Mouse (Mus musculus) retina, postnatal 1 day (tissue): ENCODE data around the gene Akt1.

ENCODE experiments used
- DNase-seq: peaks from one replicate; pipeline ENCODE4 v3.0.0-alpha.2; 2012

Gene Akt1

DNA sequence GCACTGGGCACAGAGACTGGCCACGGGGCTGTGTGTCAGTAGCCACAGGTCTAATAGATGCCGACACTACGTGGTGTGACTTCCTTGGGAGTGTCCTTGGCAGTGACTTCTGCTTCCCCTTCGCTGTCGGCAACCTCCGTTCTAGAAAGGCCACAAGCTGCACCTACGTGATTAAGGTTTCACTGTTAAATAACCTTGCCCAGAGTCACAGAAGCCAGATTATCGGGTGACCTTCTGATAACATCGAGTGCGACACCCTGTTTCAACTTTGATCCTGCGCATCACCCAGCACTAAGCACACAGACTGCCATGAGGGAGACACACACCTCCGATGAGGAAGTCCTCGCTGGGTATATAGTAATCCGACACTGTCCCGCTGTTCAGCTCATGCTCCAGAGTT is 13.8 kb upstream of the Akt1 start:
- DNase-seq: no peak

DNA sequence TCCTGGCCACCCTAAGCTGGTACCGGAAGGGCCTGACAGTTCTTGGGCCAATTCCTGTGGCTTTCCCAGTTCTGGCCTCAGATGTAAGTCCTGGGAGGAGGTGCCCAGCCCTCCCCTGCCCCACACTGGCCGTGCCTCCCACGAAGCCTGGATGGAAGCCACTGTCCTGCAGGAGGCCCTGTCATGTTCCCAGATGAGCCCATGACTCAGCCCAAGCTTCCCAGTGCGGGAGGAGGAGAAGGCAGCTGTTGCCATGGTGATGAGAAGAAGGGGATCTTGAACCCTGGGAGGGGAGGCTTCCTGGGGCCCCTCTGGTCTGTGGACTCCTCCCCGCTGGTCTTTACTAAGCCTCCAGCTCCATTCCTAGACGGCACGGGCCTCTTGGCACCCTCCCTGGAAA is 8.7 kb upstream of the Akt1 start:
- DNase-seq: no peak

DNA sequence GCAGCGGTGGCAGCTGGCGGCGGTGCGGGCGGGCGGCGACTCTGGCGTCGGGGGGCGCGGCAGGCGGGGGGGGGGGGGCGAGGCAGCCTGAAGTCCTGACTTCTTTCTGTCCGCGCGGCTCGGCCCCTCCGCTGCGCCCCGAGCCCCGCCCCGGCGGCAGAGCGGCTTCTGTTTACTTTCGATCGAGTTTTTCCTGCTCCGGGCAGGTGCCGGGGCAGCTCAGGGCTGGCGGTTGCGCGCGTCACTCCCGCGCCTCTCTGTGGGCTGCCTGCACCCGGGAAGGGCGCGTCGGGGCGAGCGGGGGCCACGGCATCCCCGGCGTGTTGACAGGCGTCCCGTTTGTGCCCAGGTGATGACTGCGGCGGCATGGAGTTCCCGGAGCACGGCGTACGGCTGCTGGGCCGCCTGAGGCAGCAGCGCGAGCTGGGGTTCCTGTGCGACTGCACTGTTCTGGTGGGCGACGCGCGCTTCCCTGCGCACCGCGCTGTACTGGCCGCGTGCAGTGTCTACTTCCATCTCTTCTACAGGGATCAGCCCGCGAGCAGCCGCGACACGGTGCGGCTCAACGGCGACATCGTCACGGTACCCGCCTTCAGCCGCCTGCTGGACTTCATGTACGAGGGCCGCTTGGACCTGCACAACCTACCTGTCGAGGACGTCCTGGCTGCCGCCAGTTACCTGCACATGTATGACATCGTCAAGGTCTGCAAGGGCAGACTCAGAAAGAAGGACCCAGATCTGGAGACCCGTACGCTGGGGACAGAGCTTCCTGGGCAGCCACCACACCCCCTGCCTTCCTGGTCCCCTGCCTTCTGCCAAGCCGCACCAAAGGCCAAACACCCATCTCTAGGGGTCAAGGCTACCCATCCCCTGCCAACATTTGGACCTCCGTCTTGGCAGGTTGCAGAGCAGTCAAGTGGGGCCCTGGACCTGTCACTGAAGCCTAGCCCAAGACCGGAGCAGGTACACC is 4.6 kb upstream of the Akt1 start:
- no peak for DNase-seq

DNA sequence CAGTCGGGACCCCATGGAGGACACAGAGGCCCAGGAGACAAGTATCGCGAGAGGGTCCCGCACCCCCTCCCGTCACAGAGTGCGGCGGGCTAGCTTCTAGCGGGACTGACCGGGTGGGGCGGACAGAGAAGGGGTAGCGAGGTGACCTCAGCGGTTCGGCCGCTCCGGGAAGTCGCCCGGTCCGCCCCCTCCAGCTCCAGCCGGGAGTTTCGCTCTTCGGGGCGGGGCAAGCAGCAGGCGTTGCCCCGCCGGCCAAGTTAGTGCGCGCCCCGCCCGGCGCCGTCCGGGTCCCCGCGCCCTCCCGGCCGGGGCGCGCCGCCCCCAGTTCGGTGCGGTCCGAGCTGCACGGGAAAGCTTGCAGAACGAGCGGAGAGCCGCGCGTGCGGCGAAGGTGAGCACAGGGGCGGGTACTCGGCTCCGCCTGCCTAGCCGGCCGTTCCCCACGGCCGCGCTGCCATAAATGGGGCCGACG is 3.9 kb upstream of the Akt1 start, which contains the start of gene Zbtb42:
Zbtb42 (plus strand) TSS at position 274 of the 472 bp plus-strand sequence.
- peak; percentile 92 for DNase-seq

DNA sequence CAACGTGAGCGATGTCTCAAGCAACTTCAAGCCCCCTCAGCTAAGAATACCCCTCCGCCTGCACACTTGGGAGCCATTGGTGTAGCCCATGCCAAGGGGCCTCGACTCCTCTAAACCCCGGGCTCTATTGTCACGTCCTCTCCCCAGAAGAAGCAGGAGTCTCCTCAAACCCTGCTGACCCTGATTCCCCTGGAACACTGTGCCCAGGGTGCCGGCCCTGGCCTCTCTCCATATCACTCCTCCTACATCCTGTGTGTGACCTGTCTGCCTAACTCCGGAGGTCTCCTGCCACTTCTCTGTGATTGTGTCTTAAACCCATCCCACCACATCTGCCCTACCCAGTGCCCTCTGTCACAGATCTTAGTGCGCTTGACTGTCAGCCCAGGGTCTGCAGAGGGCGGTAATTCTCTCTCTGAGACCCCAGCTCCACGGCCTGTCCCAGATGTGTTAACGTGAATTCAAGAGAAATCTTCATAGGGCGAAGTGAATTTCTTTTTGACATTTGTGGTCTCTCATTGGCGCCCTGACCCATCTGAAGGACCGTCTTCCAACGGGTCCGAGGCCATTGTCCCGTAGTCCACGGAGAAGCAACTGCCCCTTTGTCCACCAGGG is 3.4 kb upstream of the Akt1 start:
- peak; percentile 52 for DNase-seq

DNA sequence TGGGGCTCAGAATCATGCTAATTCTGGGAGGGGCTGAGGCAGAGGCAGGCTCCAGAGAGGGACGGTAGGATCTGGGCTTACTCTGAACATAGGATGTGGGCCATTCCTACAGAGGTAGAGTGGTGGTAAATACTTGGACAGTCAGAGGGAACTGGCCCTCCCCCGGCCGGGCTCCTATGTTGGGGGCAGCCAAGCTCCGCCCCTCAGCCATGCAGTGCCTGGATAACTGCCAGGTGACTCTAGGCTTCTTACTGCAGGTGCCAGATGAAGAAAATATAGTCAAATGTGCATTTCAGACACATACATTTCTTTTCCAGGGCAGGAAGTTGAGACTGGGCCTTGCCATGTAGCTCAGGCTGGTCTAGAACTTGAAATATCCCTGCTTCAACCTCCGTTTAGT is 2.4 kb upstream of the Akt1 start:
- DNase-seq: no peak

DNA sequence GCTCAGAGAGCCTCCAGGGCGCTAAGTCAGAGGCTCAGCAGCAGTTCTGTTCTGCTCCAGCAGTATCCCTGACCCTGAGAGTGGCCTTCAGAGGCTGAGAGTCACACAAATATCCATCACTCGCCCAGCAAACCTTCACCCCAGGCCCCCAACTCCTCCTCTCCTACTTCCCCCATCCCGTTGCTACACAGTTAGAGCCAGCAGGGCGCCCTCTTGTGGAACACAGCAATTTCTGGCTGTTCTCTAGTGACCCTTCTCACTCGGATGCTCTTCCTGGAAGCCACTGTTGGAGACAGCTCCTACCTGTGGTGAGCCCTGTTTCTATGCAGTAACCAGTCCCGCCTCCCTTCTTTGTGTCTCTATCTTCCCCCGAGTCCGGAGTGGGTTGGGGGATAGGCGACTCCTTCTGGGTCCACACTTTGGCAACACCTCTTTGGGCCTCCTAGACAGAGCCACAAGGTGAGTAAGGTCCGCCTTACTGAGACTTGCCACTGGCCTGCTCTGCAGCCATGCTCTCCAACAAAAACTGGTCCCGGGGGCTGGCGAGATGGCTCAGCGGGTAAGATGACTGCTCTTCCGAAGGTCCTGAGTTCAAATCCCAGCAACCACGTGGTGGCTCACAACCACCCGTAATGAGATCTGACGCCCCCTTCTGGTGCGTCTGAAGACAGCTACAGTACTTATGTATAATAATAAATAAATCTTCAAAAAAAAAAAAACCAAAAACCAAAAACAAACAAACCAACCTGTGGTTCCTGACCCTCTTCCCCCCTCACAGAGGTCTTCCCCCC is 756 bp upstream of the Akt1 start:
- peak; percentile 94 for DNase-seq

DNA sequence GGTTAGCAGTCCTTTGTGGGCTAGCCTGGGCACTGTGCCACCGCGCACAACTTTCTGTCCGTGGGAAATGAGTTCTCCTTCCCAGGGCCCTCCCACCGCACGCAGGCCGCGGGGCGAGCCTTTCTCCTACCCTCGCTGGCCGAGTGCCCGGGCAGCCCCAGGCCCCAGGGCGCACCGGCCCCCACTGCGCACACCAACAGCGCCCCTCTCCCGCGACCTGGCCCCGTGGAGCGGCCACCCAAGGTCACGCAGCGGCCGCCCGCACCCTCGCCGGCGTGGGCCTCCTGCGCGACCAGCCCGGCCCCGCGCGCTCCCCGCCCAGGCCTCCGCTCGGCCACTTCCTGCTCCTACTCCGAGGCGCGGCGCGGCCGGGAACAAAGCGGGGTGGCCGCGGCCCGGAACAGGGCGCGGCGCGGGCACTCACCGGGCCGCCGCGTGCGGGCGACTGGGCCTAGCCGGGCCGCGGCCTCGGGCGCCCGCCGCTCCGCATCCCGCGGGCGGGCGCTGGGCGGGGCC is 1.1 kb downstream of the Akt1 start:
- peak; percentile 69 for DNase-seq

DNA sequence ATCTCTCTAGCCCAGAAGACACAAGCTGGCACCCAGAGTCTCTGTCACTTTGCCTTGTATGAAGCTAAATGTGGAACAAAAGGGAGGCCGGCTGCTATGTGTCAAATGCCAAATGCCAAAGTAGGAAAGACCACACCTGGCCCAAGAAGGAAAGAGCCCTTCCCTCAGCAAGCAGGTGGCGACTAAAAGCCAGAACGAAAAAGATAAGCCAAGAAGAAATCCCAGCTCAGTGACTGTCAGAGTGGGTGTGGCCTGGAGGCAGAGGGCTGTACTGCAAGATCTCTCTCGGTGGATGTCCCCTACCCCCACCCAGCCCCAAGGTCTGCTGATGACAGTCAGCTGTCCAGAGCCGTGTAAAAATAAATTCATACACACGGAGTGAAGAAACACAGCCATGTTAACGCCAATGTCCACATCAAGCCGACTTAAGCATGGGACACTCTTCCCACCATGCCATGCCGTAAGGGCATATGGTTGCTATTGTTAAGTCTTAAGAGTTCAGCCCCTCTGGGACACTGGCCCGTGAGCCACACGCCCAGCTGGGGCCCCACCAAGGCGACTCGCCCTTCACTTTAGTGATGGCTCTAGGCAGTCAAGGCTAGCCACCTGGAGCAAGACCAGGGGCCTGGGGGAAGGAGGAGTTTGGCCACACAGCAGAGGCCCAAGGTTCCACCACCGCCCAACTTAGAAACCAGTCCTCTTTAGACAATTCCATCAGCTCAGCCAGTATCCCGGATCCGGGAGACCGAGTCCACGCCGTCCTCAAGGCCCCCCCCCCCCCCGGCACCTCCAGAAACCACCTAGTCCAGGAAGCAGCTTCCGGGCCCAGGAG is 1.7 kb downstream of the Akt1 start:
- DNase-seq: peak; percentile 75

DNA sequence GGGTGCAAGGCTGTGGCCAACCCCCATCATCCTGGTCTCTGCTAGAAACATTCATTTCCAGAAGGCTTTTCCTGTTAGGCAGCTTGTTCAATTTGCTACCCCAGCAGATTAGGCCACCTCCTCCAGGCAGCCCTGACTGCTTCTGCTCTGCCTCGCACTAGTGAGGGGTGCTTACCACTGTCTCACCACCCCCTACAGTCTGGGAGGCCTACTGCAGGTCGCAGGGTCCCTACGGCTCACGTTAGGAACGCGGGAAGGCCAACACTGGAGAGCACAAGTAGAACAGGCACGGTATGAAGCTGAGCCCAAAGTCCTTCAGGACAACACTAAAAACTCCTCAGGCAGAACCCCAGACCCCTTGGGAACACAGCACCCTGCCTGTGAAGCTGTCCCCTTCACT is 2.8 kb downstream of the Akt1 start:
- peak; percentile 50 for DNase-seq

DNA sequence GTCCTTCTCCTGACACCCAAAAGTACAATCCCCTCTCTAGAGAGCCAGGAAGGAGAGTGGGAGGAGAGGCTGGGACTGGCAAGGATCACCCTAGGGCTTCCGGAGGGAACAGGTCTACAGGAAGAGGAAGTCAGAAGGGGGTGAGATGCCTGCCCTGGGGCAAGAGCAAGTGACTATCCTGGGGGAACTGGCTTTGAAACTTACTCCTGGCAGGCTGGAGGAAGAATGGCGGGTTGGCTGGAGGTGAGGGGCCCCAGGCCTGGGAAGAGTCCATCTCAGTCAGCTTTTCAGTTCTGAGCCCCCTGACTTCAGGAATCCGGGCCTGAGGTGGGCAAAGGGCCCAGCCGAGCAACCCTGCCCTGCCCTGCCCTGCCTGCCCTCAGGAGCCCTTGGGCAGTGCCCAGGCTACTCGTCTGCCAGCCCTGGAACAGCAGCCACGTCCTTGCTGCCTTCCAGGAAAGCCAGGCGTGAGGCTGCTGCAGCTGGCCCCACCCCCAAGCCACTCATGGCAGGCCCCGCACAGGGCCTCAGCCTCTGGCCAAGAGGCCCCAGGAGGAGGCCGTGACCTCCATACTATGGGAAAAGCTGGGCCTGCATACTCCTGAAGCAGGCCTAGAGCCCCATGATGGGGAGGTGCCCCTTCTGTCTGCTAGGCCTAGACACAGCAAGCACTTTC is 3.8 kb downstream of the Akt1 start:
- DNase-seq: peak; percentile 70

DNA sequence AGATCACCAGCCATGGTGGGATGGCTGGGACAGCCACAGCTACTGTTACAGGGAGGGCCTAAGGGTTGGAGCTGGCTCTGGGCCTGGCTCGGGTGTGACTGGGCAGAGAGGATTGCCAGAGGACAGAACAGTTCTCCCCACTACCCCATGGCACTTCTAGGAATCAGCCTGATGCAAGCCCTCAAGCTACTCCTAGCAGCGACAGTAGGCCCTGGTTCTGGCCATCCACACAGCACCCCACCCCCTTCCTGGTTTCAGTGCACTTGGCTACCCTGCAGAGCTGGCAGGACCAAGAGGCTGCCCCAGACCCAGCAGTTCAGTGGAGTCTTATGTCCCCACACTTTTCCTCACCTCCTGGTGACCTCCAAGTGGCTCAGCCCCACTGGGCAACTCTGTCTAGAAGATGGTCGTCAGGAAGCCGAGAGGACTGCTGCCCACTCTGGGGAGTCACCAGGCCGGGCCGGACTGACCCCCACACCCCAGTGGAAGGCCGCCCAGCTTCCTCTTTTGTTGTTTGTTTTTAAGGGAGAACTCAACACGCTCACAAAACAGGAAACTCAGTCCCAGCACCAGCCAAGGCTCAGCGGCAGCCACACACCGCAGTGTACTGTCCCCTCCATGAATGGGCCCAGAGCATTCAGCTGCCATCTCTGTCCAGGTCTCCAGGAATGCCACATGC is 6.9 kb downstream of the Akt1 start:
- no peak for DNase-seq

DNA sequence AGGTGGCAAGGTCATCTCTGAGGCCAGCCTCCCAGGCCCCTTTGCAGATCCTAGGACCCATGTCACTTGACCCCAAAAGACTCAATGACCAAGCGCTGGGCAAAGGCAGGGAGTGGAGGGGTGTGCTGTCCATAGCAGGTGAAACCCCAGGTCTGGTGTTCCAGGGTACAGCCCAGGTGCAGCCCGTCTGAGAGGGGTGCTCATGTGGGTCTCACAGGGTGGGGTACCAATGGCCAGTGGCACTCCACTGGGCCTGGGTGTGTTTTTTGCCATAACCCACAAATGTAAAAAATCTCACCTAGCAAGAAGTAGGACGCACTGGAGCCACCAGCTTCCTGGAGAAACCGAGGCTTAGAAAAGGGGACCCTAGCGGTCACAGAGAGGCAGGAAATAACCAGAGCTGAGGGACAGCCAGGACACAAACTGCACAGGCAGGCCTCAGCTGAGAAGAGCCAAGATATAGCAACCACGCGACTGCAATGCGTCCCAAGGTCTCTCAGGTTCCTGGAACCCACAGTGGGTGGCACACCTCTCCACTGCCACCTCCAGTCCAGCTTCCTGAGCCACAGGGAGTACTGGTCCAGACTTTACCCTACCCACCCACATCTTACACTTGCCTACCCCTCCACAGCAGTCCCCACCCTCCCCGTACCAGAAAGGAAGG is 8.7 kb downstream of the Akt1 start:
- DNase-seq: no peak

DNA sequence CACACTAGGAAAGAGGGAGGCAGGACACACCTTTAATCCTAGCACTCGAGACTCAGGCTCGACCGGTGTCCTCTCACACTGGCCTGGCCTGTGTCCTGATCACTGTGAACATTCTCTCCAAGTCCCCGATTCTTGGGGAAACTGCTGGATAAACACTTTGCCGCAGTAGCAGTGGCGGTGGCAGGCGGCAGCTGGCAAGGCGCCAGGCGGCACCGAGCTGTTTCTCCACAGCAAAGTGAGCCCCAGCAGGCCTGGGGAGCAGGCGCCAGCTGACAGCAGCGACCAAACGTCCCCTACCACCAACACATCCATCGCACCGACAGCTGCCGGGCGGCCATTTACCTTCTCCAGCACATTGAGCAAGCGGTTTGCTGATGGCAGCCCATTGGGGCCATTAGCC is 9.2 kb downstream of the Akt1 start:
- peak; percentile 78 for DNase-seq

DNA sequence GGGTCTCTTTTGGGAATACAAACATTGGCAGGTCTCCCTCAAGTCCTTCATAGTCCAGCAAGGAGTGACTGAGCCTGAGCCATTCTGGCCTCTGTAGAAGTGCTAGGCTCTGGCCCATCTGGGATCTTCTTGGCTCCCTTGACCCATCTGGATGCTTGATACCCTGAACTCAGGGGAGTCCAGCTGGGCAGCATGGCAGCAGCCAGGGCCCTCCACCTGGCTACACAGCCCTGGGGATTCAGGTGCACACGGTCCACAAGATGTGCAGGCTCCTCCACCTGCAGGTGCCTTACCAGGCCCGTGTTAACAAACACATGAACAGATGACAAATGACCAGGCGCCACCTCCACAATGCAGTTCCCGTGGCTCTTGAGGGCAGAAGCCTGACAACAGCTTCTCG is 10.0 kb downstream of the Akt1 start:
- no peak for DNase-seq

DNA sequence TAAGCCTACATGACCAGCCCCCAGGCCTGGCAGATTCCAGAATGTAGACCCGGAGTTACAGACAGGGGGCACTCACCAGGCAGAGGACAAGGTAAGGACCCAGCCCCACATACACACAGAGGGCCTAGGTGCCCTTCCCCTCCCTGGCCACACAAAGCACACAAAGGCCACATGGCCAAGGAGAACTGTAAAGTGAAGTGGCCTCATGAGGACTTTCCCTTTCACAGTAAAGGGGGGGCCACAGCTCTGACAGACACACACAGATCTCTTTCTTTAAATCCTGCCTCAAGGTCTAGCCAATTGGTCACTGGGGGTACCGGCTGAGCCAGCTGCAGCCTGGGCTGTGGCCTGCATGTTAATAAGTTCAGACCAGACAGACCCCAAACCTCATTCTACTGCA is 10.6 kb downstream of the Akt1 start:
- DNase-seq: peak; percentile 41

DNA sequence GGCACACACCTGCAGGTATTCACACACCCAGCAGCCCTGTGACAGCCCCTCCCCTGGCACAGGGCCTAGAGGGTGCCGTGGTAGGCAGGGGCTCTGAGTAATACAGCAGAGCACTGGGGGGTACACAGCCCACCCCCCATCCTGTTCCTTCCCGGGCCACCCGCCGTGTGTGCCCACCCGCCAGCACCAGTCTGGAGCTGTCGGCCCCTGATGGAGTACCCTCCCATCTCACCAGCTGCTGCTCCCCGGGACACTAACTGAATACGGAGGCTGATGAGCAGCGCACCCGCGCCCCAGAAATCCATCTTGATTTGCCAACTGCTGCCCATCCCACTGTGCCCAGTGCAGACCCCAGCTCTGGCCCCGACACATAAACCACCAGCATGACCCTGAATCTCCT is 11.0 kb downstream of the Akt1 start:
- no peak for DNase-seq

DNA sequence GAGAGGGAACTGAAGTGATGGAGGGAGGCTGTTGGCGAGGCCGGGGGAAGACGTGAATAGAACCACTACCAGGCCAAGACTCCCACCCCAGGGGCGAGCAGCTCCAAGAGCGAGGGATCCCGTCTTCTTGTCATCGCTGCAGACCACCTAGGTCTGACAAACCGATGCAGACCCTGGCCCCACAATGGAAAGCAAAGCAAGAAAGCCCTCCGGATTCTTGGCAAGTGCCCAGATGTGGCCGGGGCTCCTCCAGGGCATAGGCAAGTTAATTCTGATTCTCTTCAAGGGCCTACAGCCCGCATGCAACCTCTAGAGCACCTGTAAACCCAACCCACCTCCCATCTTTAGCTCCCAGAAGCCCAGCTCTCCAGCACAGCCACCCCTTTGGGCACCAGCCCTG is 11.4 kb downstream of the Akt1 start:
- DNase-seq: no peak

DNA sequence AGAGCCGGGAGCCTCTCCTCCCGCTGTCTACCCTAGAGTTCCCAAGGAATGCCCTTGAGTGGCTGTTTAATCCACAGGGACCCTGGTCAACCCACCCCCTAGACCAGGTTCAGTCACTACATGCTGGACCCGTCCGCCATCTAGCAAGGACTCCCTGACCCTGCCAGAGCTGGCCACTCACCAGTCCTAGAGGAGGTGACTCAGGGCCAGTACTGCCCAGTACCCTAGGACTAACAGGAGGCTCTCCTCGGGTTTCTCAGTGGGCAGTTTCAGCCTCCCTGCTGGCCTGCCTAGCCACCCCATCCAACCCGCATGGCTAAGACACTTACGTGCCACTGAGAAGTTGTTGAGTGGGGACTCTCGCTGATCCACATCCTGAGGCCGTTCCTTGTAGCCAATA is 12.8 kb downstream of the Akt1 start:
- no peak for DNase-seq

DNA sequence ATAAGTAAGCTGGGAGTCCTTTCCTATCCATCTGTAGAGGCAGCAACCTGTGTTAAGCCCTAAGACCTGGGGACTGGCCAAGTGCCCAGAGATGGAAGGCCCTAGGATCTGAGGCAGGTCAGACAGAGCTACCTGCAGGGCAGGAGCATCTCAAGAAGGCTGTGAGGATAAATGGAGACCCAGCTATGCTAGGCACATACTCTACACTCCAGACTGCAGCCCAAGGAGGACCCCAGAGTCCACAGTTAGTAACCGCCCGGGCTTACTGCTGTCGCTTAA is 13.4 kb downstream of the Akt1 start:
- no peak for DNase-seq
